Mouse (Mus musculus) olfactory bulb, adult 2 months (tissue): Measurements from ENCODE around the gene Cstf3.

ENCODE experiments used
- CTCF ChIP-seq: fragments of 200-500 bp; IDR thresholded peaks from 2 replicates; pipeline ENCODE4 v1.5.1; 2012; ENCODE audit warnings: low read depth, mild to moderate bottlenecking, low read length, moderate library complexity; ENCODE audit not compliant: insufficient read depth
- POLR2A ChIP-seq: fragments of 200-500 bp; IDR thresholded peaks from 2 replicates; pipeline ENCODE4 v1.6.1; 2012; ENCODE audit warnings: mild to moderate bottlenecking, low read depth, low read length, moderate library complexity; ENCODE audit not compliant: insufficient read depth

- TF ChIP-seq CTCF (no peak), POLR2A (no peak)
Measured at GRCm38 (mm10) chr2:104557722-104558121, 32.6 kb upstream of the Cstf3 start.
